Mouse (Mus musculus): ENCODE data around the gene Sh3gl1. TPM values are rescaled to one million over a fixed set of nuclear protein-coding genes. Genes with fewer than 3 reads are reported as not detected.

Sh3gl1 gene
- polyA plus RNA-seq, 1 experiment from 2014 or later, result 108 TPM

GRCm38 (mm10) chr17:56036901-56037287, 459 bp upstream of the Sh3gl1 start:
- WGBS, result 36% methylated on average over 13 of the region's 13 CpGs
- H3K9ac ChIP-seq, result peak overlapping the region; percentile 3; the same call in 1 of the 2 replicates
- peak overlapping the region; percentile 99 for H3K4me3 ChIP-seq
- no peaks in the 10 kb centered on the region for H3K9me3 ChIP-seq
- peaks cover 6% of the 10 kb centered on the region; the same call in 1 of the 2 replicates for H3K36me3 ChIP-seq
- H3K4me1 ChIP-seq (replicated peaks), result peaks cover 48% of the 10 kb centered on the region
- peak overlapping the region; percentile 62 for H3K4me2 ChIP-seq
- peak; percentile 19 for ATAC-seq (ENCODE audit: low FRiP score, low read depth)
- H3K27ac ChIP-seq (replicated peaks), result no peak overlapping the region; the same call in 1 of the 2 replicates
- H3K27me3 ChIP-seq, result no peaks in the 10 kb centered on the region

- Histone ChIP-seq H3K4me2 (peak overlapping the region; percentile 62), H3K27me3 (no peaks in the 10 kb centered on the region), H3K9me3 (no peaks in the 10 kb centered on the region), H3K27ac (replicated peaks) (no peak overlapping the region), H3K36me3 (peaks cover 6% of the 10 kb centered on the region; the same call in 1 of the 2 replicates), H3K4me3 (peak overlapping the region; percentile 99), H3K4me1 (replicated peaks) (peaks cover 49% of the 10 kb centered on the region), H3K9ac (peak overlapping the region; percentile 98)
- WGBS, result 84% methylated on average over 4 of the region's 4 CpGs
- no peak for ATAC-seq (ENCODE audit: low FRiP score, low read depth)
Measured at GRCm38 (mm10) chr17:56035216-56035615, 1.2 kb downstream of the Sh3gl1 start.

GRCm38 (mm10) chr17:56034726-56035100, 1.7 kb downstream of the Sh3gl1 start:
- WGBS, result 87% methylated on average over 6 of the region's 6 CpGs
- Histone ChIP-seq H3K4me2 (peak overlapping the region; percentile 62; the same call in 1 of the 2 replicates), H3K9me3 (no peaks in the 10 kb centered on the region), H3K4me1 (replicated peaks) (peaks cover 50% of the 10 kb centered on the region), H3K4me3 (no peak overlapping the region; the same call in 1 of the 2 replicates), H3K36me3 (peaks cover 6% of the 10 kb centered on the region; the same call in 1 of the 2 replicates), H3K9ac (no peak overlapping the region), H3K27ac (replicated peaks) (no peak overlapping the region), H3K27me3 (no peaks in the 10 kb centered on the region)
- ATAC-seq (ENCODE audit: low FRiP score, low read depth), result no peak

- H3K9me3 ChIP-seq, result no peaks in the 10 kb centered on the region
- WGBS, result 93% methylated on average over 7 of the region's 7 CpGs
- no peak for ATAC-seq (ENCODE audit: low FRiP score, low read depth)
- no peak overlapping the region for H3K4me2 ChIP-seq
- H3K27ac ChIP-seq (replicated peaks), result no peak overlapping the region
- H3K36me3 ChIP-seq, result peaks cover 6% of the 10 kb centered on the region; the same call in 1 of the 2 replicates
- no peaks in the 10 kb centered on the region for H3K27me3 ChIP-seq
- no peak overlapping the region; the same call in 1 of the 2 replicates for H3K9ac ChIP-seq
- H3K4me3 ChIP-seq, result no peak overlapping the region
- H3K4me1 ChIP-seq (replicated peaks), result peaks cover 50% of the 10 kb centered on the region
Measured at GRCm38 (mm10) chr17:56034040-56034725, 2.3 kb downstream of the Sh3gl1 start.

GRCm38 (mm10) chr17:56032831-56033230, 3.6 kb downstream of the Sh3gl1 start:
- no peaks in the 10 kb centered on the region for H3K27me3 ChIP-seq
- H3K9ac ChIP-seq, result no peak overlapping the region
- peaks cover 9% of the 10 kb centered on the region; the same call in 1 of the 2 replicates for H3K36me3 ChIP-seq
- peaks cover 53% of the 10 kb centered on the region for H3K4me1 ChIP-seq (replicated peaks)
- H3K4me2 ChIP-seq, result no peak overlapping the region
- H3K4me3 ChIP-seq, result no peak overlapping the region
- H3K9me3 ChIP-seq, result no peaks in the 10 kb centered on the region
- WGBS, result 78% methylated on average over 7 of the region's 7 CpGs
- no peak overlapping the region for H3K27ac ChIP-seq (replicated peaks)
- no peak for ATAC-seq (ENCODE audit: low FRiP score, low read depth)

GRCm38 (mm10) chr17:56032127-56032733, 4.2 kb downstream of the Sh3gl1 start:
- peaks cover 9% of the 10 kb centered on the region; the same call in 1 of the 2 replicates for H3K36me3 ChIP-seq
- H3K9ac ChIP-seq, result no peak overlapping the region
- 78% methylated on average over 6 of the region's 6 CpGs for WGBS

GRCm38 (mm10) chr17:56031431-56031830, 5.0 kb downstream of the Sh3gl1 start:
- Histone ChIP-seq H3K36me3 (peaks cover 9% of the 10 kb centered on the region; the same call in 1 of the 2 replicates), H3K27me3 (no peaks in the 10 kb centered on the region), H3K4me3 (no peak overlapping the region), H3K4me1 (replicated peaks) (peaks cover 48% of the 10 kb centered on the region), H3K9ac (no peak overlapping the region), H3K4me2 (no peak overlapping the region), H3K9me3 (no peaks in the 10 kb centered on the region), H3K27ac (replicated peaks) (no peak overlapping the region)
- ATAC-seq (ENCODE audit: low FRiP score, low read depth), result no peak
- 93% methylated on average over 7 of the region's 7 CpGs for WGBS

More at GRCm38 (mm10) chr17:56032127-56032733, 4.2 kb downstream of the Sh3gl1 start:
- Histone ChIP-seq H3K4me2 (no peak overlapping the region), H3K4me1 (replicated peaks) (peaks cover 53% of the 10 kb centered on the region), H3K4me3 (no peak overlapping the region), H3K27me3 (no peaks in the 10 kb centered on the region), H3K27ac (replicated peaks) (no peak overlapping the region), H3K9me3 (no peaks in the 10 kb centered on the region)
- no peak for ATAC-seq (ENCODE audit: low FRiP score, low read depth)

- H3K4me2 ChIP-seq, result no peak overlapping the region
- peaks cover 48% of the 10 kb centered on the region for H3K4me1 ChIP-seq (replicated peaks)
- H3K27me3 ChIP-seq, result no peaks in the 10 kb centered on the region
- no peak overlapping the region for H3K4me3 ChIP-seq
- H3K9me3 ChIP-seq, result no peaks in the 10 kb centered on the region
- H3K36me3 ChIP-seq, result peaks cover 9% of the 10 kb centered on the region; the same call in 1 of the 2 replicates
- H3K9ac ChIP-seq, result no peak overlapping the region
- no peak for ATAC-seq (ENCODE audit: low FRiP score, low read depth)
- H3K27ac ChIP-seq (replicated peaks), result no peak overlapping the region
- WGBS, result 71% methylated on average over 5 of the region's 5 CpGs
Measured at GRCm38 (mm10) chr17:56030919-56031318, 5.5 kb downstream of the Sh3gl1 start.

GRCm38 (mm10) chr17:56030238-56030870, 6.1 kb downstream of the Sh3gl1 start:
- no peak for ATAC-seq (ENCODE audit: low FRiP score, low read depth)

GRCm38 (mm10) chr17:56027801-56028441, 8.5 kb downstream of the Sh3gl1 start:
- Histone ChIP-seq H3K4me1 (replicated peaks) (peaks cover 29% of the 10 kb centered on the region), H3K9ac (no peak overlapping the region)
- whole genome bisulfite sequencing, result 94% methylated on average over 5 of the region's 5 CpGs

More at GRCm38 (mm10) chr17:56030238-56030870, 6.1 kb downstream of the Sh3gl1 start:
- Histone ChIP-seq H3K9me3 (no peaks in the 10 kb centered on the region), H3K27me3 (no peaks in the 10 kb centered on the region), H3K4me1 (replicated peaks) (peaks cover 43% of the 10 kb centered on the region), H3K9ac (no peak overlapping the region), H3K4me2 (no peak overlapping the region), H3K36me3 (peaks cover 9% of the 10 kb centered on the region; the same call in 1 of the 2 replicates), H3K27ac (replicated peaks) (no peak overlapping the region), H3K4me3 (no peak overlapping the region)
- WGBS, result 84% methylated on average over 9 of the region's 9 CpGs

GRCm38 (mm10) chr17:56026881-56027280, 9.6 kb downstream of the Sh3gl1 start:
- H3K4me1 ChIP-seq (replicated peaks), result peaks cover 31% of the 10 kb centered on the region
- no peaks in the 10 kb centered on the region for H3K9me3 ChIP-seq
- no peak overlapping the region for H3K4me3 ChIP-seq

More at GRCm38 (mm10) chr17:56027801-56028441, 8.5 kb downstream of the Sh3gl1 start:
- H3K4me3 ChIP-seq, result no peak overlapping the region
- H3K27ac ChIP-seq (replicated peaks), result no peak overlapping the region
- H3K36me3 ChIP-seq, result peaks cover 3% of the 10 kb centered on the region; the same call in 1 of the 2 replicates
- ATAC-seq (ENCODE audit: low FRiP score, low read depth), result no peak
- H3K4me2 ChIP-seq, result no peak overlapping the region
- no peaks in the 10 kb centered on the region for H3K27me3 ChIP-seq
- no peaks in the 10 kb centered on the region for H3K9me3 ChIP-seq

More at GRCm38 (mm10) chr17:56026881-56027280, 9.6 kb downstream of the Sh3gl1 start:
- Histone ChIP-seq H3K27me3 (no peaks in the 10 kb centered on the region), H3K9ac (no peak overlapping the region), H3K27ac (replicated peaks) (no peak overlapping the region), H3K36me3 (peaks cover 3% of the 10 kb centered on the region; the same call in 1 of the 2 replicates), H3K4me2 (no peak overlapping the region)
- WGBS, result 82% methylated on average over 1 of the region's 1 CpGs
- ATAC-seq (ENCODE audit: low FRiP score, low read depth), result no peak
